ENCODE assay signal across 15 mouse cellular contexts in the genomic region with DNA sequence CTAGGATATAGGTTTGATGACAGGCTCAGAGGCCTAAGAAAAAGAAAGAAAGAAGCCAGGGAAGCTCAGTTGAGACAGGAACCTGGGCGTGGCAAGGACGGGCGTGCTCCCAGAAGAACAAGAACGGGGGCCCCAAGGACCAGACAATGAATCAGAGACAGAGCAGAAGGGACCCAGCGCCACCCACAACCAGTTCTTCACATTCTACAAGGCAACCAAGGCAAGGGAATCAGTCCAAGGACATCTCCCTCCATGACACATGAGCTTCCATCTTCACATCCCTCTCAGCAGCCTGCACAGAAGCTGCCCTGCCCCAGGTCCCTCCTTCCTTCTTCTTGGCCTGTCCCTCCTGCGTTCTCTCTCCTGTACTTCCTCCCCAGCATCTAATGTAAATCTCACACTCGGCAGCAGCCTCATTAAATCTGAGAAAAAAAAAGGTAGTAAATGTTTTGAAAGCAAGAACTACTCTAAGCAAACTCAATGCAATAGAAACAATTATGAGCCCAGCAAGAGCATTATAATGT. TPM values are rescaled to one million over a fixed set of nuclear protein-coding genes. Genes with fewer than 3 reads are reported as not detected.
DNase-seq lines count a peak whose midpoint lies in the region; ATAC-seq and TF ChIP-seq lines count a peak whose summit lies in the region.
"Had no signal": no experiment of that assay in that cellular context is flagged by ENCODE, and none has a peak within 500 bp of the region (broad histone marks: within the 10 kb centered on the region; RNA-seq: fewer than 3 reads in every experiment).

No protein-coding gene starts in this region.

- peak; percentile 58 to 83 for DNase-seq in adrenal gland, adult (ENCODE audit: inconsistent age in 2 of 2, low spot score in 1 of 2)
- no peak for DNase-seq in adrenal gland, postnatal 4 days (ENCODE audit: low spot score in 2 of 2)
- peak in 1 of 2 experiments; percentile 58 for DNase-seq in left cerebral cortex, adult 2 months (ENCODE audit: extremely low spot score in 1 of 2, low spot score in 2 of 2)
- no peak for DNase-seq in left cerebral cortex, postnatal 14 days (ENCODE audit: low spot score in 2 of 2)
- peak; percentile 62 for DNase-seq in adrenal gland, adult 8-10 months
- no peak for DNase-seq in lung, postnatal 25 days (ENCODE audit: low spot score)
- DNase-seq in heart, adult 18-20 months = no peak
- DNase-seq: cerebellum, adult 9-11 months had no signal

- no peak for TF ChIP-seq CTCF in left cerebral cortex, adult 2 months (IDR thresholded peaks at IDR 0.05)

- H3K4me3 ChIP-seq in left cerebral cortex, adult 2 months = no peak overlapping the region
- H3K4me3 ChIP-seq: erythroblast, embryonic 14.5 days; heart, adult 2 months; hindbrain, embryonic 15.5 days; limb, embryonic 13.5 days; liver, embryonic 15.5 days had no signal

- ATAC-seq in megakaryocyte, adult 5-6 weeks (ENCODE audit: poor library complexity, severe bottlenecking) = peak; percentile 28
- ATAC-seq: intestine, postnatal 0 days had no signal

- intact Hi-C loops in left cerebral cortex, adult 2 months (cut with DNase I) = no loop called here
- intact Hi-C loops in left cerebral cortex, postnatal 14 days (cut with DNase I) = no loop called here

- peak overlapping the region; percentile 54 for H3K27ac ChIP-seq in left cerebral cortex, adult 2 months
- H3K27ac ChIP-seq: heart, adult 2 months; hindbrain, embryonic 15.5 days; limb, embryonic 13.5 days; liver, embryonic 15.5 days had no signal

RNA-seq across cellular contexts. Expression of a gene that starts 30.0 kb away (rescaled TPM):
- 10 to 100 TPM; 18.3 to 22.9 TPM for total RNA-seq in adrenal gland, postnatal 4 days (2021)
- 100 to 1,000 TPM; 238 to 239 TPM for total RNA-seq in left cerebral cortex, adult 2 months (2021)
- total RNA-seq in left cerebral cortex, postnatal 14 days (2021) = 100 to 1,000 TPM; 137 to 158 TPM
- 10 to 100 TPM; 14.1 to 41.2 (median 31.8) TPM for total RNA-seq in adrenal gland, adult 8-10 months (2022)
- total RNA-seq in megakaryocyte, adult 5-6 weeks (2015) = 108 and 111 TPM in 2 replicates
- 123 and 172 TPM in 2 replicates for total RNA-seq in megakaryocyte, adult 5-6 weeks (2017)
- total RNA-seq in heart, adult 18-20 months (2021) = 10 to 100 TPM; 13.0 to 19.8 TPM

Comparison
In these comparisons a context has a peak if more than half of its experiments do, and no peak if none do; other contexts are left out.
1. DNase-seq: peak in adrenal gland, adult (2 of 2) and adrenal gland, adult 8-10 months (single experiment); none in adrenal gland, postnatal 4 days (0 of 2), left cerebral cortex, postnatal 14 days (0 of 2), lung, postnatal 25 days (single experiment) and heart, adult 18-20 months (0 of 2).